Mouse (Mus musculus) gastrocnemius, adult 2 months (tissue): ENCODE measurements around the gene Fgfr2. TPM values are rescaled to one million over a fixed set of nuclear protein-coding genes. Genes with fewer than 3 reads are reported as not detected.
A peak's percentile ranks its signal among the peaks of the same experiment; 100 is the strongest.

Experiments used
- DNase-seq: peaks from one replicate; pipeline ENCODE4 v3.0.0; 2022
- H3K27ac ChIP-seq: fragments of 200-600 bp; 2 replicates; pipeline ENCODE4 v1.8.1; 2022; ENCODE audit warnings: mild to moderate bottlenecking
- H3K4me3 ChIP-seq: fragments of 200-600 bp; 2 replicates; pipeline ENCODE4 v1.8.1; 2022; ENCODE audit warnings: mild to moderate bottlenecking, moderate library complexity
- CTCF ChIP-seq: fragments of 200-600 bp; IDR thresholded peaks from 2 replicates; pipeline ENCODE4 v1.8.1; 2022; ENCODE audit warnings: antibody characterized with exemption, mild to moderate bottlenecking, moderate library complexity
- intact Hi-C: fragments of 180-260 bp; cut with DNase I; formaldehyde crosslinking; loops from one replicate; pipeline ENCODE4 v1.15.1; 2025
- total RNA-seq, 2 experiments: library from RNA; stranded (reverse); gene quantifications; 2 replicates each; pipeline ENCODE4 v1.2.3; 2021

The Fgfr2 gene
- total RNA-seq, 2 experiments from 2014 or later: 0.15 to 0.33 TPM

DNA sequence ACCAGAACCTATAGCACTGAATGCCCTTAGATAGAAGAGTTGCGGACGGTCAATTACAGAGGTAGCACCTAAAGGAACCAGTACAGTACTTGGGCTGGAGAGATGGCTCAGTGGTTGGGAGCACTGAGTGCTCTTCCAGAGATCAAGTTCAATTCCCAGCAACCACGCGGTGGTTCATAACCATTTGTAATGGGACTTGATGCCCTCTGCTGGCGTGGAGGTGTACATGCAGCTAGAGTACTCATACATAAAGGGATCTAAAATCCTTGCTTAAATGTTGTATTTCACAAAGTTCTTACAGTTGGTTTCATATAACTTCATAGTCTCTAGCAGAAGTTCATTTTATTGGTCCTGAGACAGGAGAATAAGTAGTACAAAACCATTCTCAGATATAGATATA, 10.4 kb upstream of the Fgfr2 start:
- TF ChIP-seq CTCF: peak; percentile 64
- intact Hi-C loops: loop anchor here (2.0 kb wide), 1 partner anchor 101 kb away; no protein-coding TSS in a partner anchor
- no peak overlapping the region for H3K27ac ChIP-seq
- no peak overlapping the region for H3K4me3 ChIP-seq
- DNase-seq: no peak

- intact Hi-C loops: loop anchor here (2.0 kb wide), 1 partner anchor 100 kb away; no protein-coding TSS in a partner anchor
- DNase-seq: no peak
- Histone ChIP-seq H3K27ac (no peak overlapping the region), H3K4me3 (no peak overlapping the region)
- no peak for TF ChIP-seq CTCF
These were observed 9.6 kb upstream of the Fgfr2 start for GRCm38 (mm10) chr7:133132702-133133101.

DNA sequence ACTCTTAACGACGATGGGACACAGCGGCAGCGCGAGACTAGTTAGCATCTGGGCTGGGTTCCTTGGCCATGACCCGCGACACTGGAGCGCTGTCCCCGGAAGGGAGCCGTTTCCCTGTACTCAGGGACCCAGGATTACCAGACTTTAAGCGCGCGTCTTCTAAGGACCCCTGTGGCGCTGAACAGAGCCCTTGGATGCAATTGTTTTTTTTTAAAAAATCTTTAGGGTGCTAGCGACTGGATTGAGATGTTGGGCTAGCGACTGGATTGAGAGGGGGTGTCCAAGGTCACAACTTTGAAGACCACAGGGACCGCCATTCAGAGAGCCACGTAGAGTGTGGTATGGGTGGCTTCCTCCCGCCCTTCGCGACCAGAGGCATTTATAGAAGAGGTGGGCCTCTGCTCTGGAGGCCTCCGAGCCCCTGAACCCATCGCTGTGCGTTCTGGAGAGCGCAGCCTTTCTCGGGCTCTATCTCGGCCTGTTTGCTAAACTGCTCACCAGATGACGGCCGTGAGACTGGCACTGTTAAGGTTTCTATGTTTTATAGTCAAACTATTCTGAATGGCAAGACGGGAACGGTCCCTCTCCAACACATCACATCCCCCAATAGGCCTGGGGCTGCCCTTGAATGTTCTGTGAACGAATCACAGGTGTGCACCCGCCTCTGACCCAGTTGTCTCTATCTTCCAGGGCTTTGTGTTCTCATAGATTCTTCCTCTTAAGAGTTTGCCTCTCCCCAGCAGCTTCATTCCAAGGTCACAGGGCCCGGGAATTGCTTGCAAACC, 1.7 kb upstream of the Fgfr2 start:
- intact Hi-C loops: loop anchor here (5.0 kb wide), 1 partner anchor 512 kb away; the partner anchor contains the start of gene Edrf1
- H3K27ac ChIP-seq: peak overlapping the region; percentile 93
- H3K4me3 ChIP-seq: peak overlapping the region; percentile 74
- TF ChIP-seq CTCF: no peak
- DNase-seq: peak; percentile 56

DNA sequence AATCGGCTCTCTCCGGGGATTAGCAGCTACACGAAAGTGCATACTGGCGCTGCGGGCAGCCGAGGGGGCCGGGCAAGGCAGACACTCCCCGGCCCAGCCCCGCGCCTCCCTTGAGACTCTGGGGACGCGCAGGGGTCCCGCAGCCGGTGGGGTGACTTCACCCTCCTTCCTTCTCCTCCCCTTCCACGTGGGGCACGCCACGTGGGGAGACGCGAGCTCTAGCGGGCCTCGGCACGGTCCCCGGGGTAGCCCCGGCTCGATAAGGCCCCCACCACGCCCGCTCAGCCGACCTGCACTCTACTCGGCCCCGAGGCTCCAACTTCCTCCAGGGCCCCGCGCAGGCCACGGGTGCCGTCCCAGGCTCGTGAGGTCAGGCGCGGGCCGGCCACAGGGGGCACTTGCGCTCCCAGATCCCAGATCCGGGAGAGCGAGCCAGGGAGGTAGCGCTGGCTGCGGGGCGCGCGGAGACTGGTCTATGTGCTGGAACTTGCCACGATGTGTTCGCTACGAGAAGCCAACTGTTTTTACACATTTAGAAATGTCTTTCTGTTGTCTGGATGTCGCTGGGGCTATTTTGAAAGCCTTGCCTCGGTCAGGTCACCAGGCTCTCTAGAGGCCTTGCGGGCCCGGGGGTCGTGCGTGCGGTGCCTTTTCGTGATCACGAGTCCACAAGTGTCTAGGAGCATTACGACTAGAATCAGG, 1.0 kb upstream of the Fgfr2 start, which contains the start of gene Ctbp2:
Ctbp2 (minus strand) TSS at position 356 of the 702 bp plus-strand sequence.
- peak within 1 kb of the TSS; percentile 93 for H3K27ac ChIP-seq
- DNase-seq: peak; percentile 93
- H3K4me3 ChIP-seq: peak within 1 kb of the TSS; percentile 74
- intact Hi-C loops: loop anchor here (2.0 to 5.0 kb wide), 2 partner anchors 65 to 513 kb away; partner anchors contain the start of gene Edrf1
- peak; percentile 68 for TF ChIP-seq CTCF

- TF ChIP-seq CTCF: no peak
- DNase-seq: peak; percentile 76
- intact Hi-C loops: loop anchor here (2.0 to 5.0 kb wide), 2 partner anchors 64 to 515 kb away; partner anchors contain the start of gene Edrf1
- H3K27ac ChIP-seq: peak overlapping the region; percentile 93
- H3K4me3 ChIP-seq: peak overlapping the region; percentile 74
These were observed 539 bp downstream of the Fgfr2 start for GRCm38 (mm10) chr7:133122379-133123243.

DNA sequence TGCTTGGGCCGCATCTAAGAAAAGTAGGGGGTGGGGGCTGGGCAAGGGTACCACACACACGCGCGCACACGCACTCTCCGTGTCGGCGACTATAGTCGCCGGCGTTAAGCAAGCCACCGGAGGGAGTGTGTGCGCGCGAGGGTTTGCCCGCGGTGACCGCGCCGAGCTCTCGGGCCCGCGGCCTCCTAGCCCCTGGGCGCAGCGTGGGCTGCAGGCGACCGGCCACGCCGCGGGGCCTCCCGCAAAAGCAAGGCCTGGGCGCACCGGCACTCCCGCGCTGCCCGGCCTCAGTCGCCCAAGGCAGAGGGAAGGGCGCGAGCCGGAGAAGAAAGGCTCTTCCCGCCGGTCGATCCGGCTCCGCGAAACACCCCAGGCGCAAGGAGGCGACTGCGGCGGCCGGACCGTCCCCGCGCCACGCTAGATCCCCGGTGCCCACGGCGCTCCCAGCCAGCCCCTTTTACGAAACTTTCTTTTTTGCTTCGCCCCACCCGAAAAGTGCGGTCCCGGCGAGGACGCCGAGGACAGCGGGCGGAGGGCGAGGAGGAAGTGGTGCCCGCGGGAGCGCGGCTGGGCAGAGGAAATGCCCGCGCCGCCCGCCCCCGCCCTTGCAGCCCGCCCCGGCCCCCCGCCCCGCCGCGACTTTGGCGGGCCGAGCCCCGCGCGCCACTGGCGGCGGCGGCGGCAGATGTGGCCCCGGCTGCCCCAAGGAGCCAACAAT, 1.3 kb downstream of the Fgfr2 start:
- intact Hi-C loops: loop anchor here (2.0 to 5.0 kb wide), 2 partner anchors 63 to 515 kb away; partner anchors contain the start of gene Edrf1
- DNase-seq: peak; percentile 75
- no peak; the same call in 1 of the 2 replicates for TF ChIP-seq CTCF
- H3K27ac ChIP-seq: peak overlapping the region; percentile 93
- peak overlapping the region; percentile 74 for H3K4me3 ChIP-seq

- no peak for TF ChIP-seq CTCF
- Histone ChIP-seq H3K27ac (peak overlapping the region; percentile 93), H3K4me3 (peak overlapping the region; percentile 74)
- DNase-seq: no peak
- intact Hi-C loops: loop anchor here (5.0 kb wide), 1 partner anchor 516 kb away; the partner anchor contains the start of gene Edrf1
These were observed 2.0 kb downstream of the Fgfr2 start for GRCm38 (mm10) chr7:133121080-133121607.

DNA sequence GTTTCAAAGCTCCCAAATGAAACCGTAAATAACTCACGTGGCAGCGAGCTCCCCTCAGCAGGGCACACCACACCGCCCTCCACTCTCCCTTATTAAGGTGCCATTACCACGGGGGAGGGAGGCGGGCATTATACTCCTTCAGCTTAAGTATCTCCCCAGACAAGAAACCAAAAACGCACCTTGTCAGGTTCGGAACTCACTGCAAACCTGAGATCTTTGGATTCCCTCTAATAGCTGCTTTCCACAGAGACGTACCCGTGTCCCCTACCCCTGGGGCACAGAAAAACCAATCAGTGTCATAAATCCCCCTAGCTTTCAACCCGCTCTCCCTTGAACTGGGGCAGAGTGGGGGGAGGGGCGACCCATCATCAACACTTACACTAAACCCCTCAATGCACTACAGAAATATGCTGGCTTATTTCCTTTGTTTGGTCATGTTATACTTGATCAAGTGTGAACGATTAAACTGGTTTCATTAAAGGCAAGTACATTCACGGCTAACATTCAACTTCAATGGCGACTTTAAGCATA, 2.9 kb downstream of the Fgfr2 start:
- intact Hi-C loops: loop anchor here (5.0 kb wide), 1 partner anchor 517 kb away; the partner anchor contains the start of gene Edrf1
- peak overlapping the region; percentile 93 for H3K27ac ChIP-seq
- no peak for TF ChIP-seq CTCF
- peak overlapping the region; percentile 74 for H3K4me3 ChIP-seq
- DNase-seq: no peak

DNA sequence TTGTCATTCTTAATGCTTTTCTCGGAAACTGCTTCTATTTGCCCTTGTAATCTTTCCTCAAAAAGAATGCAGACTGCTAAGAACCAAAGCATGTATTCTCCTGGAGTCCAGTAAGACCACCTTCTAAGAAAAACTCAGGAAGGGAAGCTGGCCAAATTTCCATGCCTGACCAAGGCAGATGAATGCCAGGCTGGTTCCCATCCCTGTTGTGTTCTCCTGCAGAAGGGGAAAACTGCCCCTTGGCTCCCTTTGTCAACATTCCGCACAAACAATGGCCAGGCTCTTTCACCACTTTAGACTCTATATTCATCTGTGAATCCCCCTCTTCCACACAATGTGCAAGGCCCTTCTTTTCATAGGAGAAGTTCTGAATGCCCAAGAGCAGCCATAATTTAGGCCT, 5.3 kb downstream of the Fgfr2 start:
- TF ChIP-seq CTCF: no peak
- intact Hi-C loops: loop anchor here (2.0 kb wide), 1 partner anchor 73 kb away; no protein-coding TSS in a partner anchor
- Histone ChIP-seq H3K27ac (peak overlapping the region; percentile 93; the same call in 1 of the 2 replicates), H3K4me3 (no peak overlapping the region)
- no peak for DNase-seq

DNA sequence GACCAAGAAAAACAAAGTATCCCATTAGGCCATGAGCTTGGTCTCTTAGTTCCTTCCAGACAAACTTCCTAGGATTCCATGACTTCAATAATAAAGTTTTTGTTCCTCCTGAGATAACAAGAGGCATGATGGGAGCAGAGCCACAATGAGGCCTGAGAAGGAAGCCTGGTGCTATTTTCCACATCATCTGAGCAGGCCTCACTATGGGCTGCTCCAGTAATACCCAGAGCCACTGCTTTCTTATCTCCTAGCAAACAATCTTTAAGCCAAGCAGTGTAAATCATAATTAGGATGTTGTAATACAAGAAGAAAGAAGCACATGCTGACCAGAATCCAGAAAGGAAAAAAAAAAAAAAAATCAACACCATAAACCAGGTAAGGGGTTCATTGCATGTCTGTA, 6.6 kb downstream of the Fgfr2 start:
- intact Hi-C loops: loop anchor here (2.0 kb wide), 1 partner anchor 72 kb away; no protein-coding TSS in a partner anchor
- H3K27ac ChIP-seq: peak overlapping the region; percentile 48; the same call in 1 of the 2 replicates
- TF ChIP-seq CTCF: no peak
- H3K4me3 ChIP-seq: no peak overlapping the region
- no peak for DNase-seq

DNA sequence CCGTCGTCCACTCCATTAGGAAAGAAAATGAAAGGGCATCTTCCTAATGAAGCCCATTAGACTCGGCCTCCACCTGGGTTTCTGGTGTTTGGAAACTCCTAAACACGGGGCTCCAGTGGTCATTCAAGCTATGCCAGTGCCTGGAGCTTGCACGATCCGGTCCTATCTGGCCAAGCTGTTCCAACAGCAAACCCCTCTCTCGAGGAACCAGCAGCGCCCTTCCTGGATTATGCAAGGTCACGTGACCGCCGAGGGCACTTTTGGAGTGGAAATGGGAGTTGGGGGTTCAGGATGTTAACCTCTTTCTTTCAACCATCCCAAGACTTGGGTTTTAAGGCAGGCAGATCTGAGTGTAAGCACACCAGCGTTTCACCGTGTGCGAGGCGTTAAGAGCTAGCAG, 7.3 kb downstream of the Fgfr2 start:
- H3K4me3 ChIP-seq: peak overlapping the region; percentile 46
- intact Hi-C loops: loop anchor here (2.0 kb wide), 1 partner anchor 71 kb away; no protein-coding TSS in a partner anchor
- no peak for TF ChIP-seq CTCF
- DNase-seq: no peak
- H3K27ac ChIP-seq: peak overlapping the region; percentile 48
